Mouse (Mus musculus) left cerebral cortex, postnatal 36 days (tissue): ENCODE measurements around the gene Rita1. TPM values are rescaled to one million over a fixed set of nuclear protein-coding genes. Genes with fewer than 3 reads are reported as not detected.

Source experiments
- DNase-seq, 2 experiments: peaks; one replicate each; pipeline ENCODE4 v3.0.0; 2021 to 2022; ENCODE audit warnings: low spot score in 2 of 2, mixed read lengths in 1 of 2
- intact Hi-C: fragments of 180-260 bp; cut with DNase I; formaldehyde crosslinking; loops from one replicate; pipeline ENCODE4 v1.15.1; 2025
- total RNA-seq, 2 experiments: library from RNA; stranded (reverse); gene quantifications; 2 replicates each; pipeline ENCODE4 v1.2.3; 2021

Rita1 gene
- total RNA-seq, 2 experiments from 2014 or later: 35.7 to 36.3 TPM

- intact Hi-C loops: no loop called here
- no peak for DNase-seq
These were observed 19.5 kb upstream of the Rita1 start for GRCm38 (mm10) chr5:120631892-120632291.

- intact Hi-C loops: no loop called here
- no peak for DNase-seq
These were observed 18.7 kb upstream of the Rita1 start for GRCm38 (mm10) chr5:120631128-120631527.

- no peak for DNase-seq
- intact Hi-C loops: loop anchor here (5.0 to 10.0 kb wide), 2 partner anchors 34 to 116 kb away; partner anchors contain the start of gene Oas2
These were observed 16.2 kb upstream of the Rita1 start for GRCm38 (mm10) chr5:120628624-120629023.

- DNase-seq: no peak
- intact Hi-C loops: loop anchor here (5.0 to 10.0 kb wide), 2 partner anchors 35 to 117 kb away; partner anchors contain the start of gene Oas2
These were observed 15.3 kb upstream of the Rita1 start for GRCm38 (mm10) chr5:120627515-120628300.

- DNase-seq: no peak
- intact Hi-C loops: loop anchor here (5.0 to 10.0 kb wide), 2 partner anchors 36 to 118 kb away; partner anchors contain the start of gene Oas2
These were observed 14.0 kb upstream of the Rita1 start for GRCm38 (mm10) chr5:120626399-120626798.

GRCm38 (mm10) chr5:120624427-120624826 is 12.0 kb upstream of the Rita1 start:
- intact Hi-C loops: loop anchor here (10.0 kb wide), 1 partner anchor 120 kb away; the partner anchor contains the start of gene Oas2

GRCm38 (mm10) chr5:120622198-120622851 is 9.9 kb upstream of the Rita1 start:
- DNase-seq: no peak
- intact Hi-C loops: loop anchor here (10.0 kb wide), 1 partner anchor 122 kb away; the partner anchor contains the start of gene Oas2

More at GRCm38 (mm10) chr5:120624427-120624826, 12.0 kb upstream of the Rita1 start:
- no peak for DNase-seq

- intact Hi-C loops: loop anchor here (2.0 to 10.0 kb wide), 2 partner anchors 27 to 123 kb away; partner anchors contain the start of genes Oas2 and Rasal1
- peak in 1 of 2 experiments; percentile 54 for DNase-seq
These were observed 9.4 kb upstream of the Rita1 start for GRCm38 (mm10) chr5:120621846-120622197.

- DNase-seq: peak in 1 of 2 experiments; percentile 55
- intact Hi-C loops: loop anchor here (2.0 to 10.0 kb wide), 2 partner anchors 28 to 124 kb away; partner anchors contain the start of genes Oas2 and Rasal1
These were observed 8.8 kb upstream of the Rita1 start for GRCm38 (mm10) chr5:120621078-120621765.

GRCm38 (mm10) chr5:120620375-120621077 is 8.1 kb upstream of the Rita1 start:
- DNase-seq: peak; percentile 86 to 87
- intact Hi-C loops: loop anchor here (1.0 to 10.0 kb wide), 3 partner anchors 28 to 124 kb away; partner anchors contain the start of genes Oas2 and Rasal1

- intact Hi-C loops: loop anchor here (1.0 kb wide), 1 partner anchor 97 kb away; no protein-coding TSS in a partner anchor
- DNase-seq: no peak
These were observed 6.8 kb upstream of the Rita1 start for GRCm38 (mm10) chr5:120619201-120619600.

GRCm38 (mm10) chr5:120618778-120619177 is 6.4 kb upstream of the Rita1 start:
- DNase-seq: no peak
- intact Hi-C loops: loop anchor here (1.0 kb wide), 1 partner anchor 98 kb away; no protein-coding TSS in a partner anchor

GRCm38 (mm10) chr5:120615903-120616302 is 3.5 kb upstream of the Rita1 start:
- no peak for DNase-seq
- intact Hi-C loops: no loop called here

- DNase-seq: peak; percentile 99 to 100
- intact Hi-C loops: no loop called here
These were observed 624 bp upstream of the Rita1 start for GRCm38 (mm10) chr5:120612822-120613604.

GRCm38 (mm10) chr5:120611416-120611815 is 973 bp downstream of the Rita1 start:
- intact Hi-C loops: no loop called here
- DNase-seq: no peak

- DNase-seq: no peak
- intact Hi-C loops: no loop called here
These were observed 1.5 kb downstream of the Rita1 start for GRCm38 (mm10) chr5:120610906-120611305.

GRCm38 (mm10) chr5:120609246-120609775 is 3.1 kb downstream of the Rita1 start:
- no peak for DNase-seq
- intact Hi-C loops: loop anchor here (10.0 kb wide), 1 partner anchor 465 kb away; no protein-coding TSS in a partner anchor

- intact Hi-C loops: loop anchor here (10.0 kb wide), 1 partner anchor 463 kb away; no protein-coding TSS in a partner anchor
These were observed 5.1 kb downstream of the Rita1 start for GRCm38 (mm10) chr5:120607335-120607734.

More at GRCm38 (mm10) chr5:120607335-120607734, 5.1 kb downstream of the Rita1 start:
- no peak for DNase-seq
